Mouse (Mus musculus): Measurements from ENCODE around the gene Nps. TPM values are rescaled to one million over a fixed set of nuclear protein-coding genes. Genes with fewer than 3 reads are reported as not detected.
"Not testable (repeated sequence)": the region's sequence is repeated elsewhere in the genome, so short reads cannot be mapped to it uniquely, and the experiment has no call there.

Gene Nps
- polyA plus RNA-seq (2015; fragmentation: Nextera tagmentation; extraction: Ambion mirVana) = 0.79 and 0.85 TPM in 2 replicates

GRCm38 (mm10) chr7:135258053-135258753 lies at the start of gene Nps:
Nps (plus strand) TSS chr7:135258703.
- not testable (repeated sequence) for ATAC-seq (ENCODE audit: low FRiP score, low read depth); H3K4me2 ChIP-seq; H3K4me1 ChIP-seq (replicated peaks); H3K9ac ChIP-seq; H3K27ac ChIP-seq (replicated peaks); H3K27me3 ChIP-seq; H3K9me3 ChIP-seq; H3K4me3 ChIP-seq; H3K36me3 ChIP-seq
- 91% methylated on average over 19 of the region's 19 CpGs for WGBS

GRCm38 (mm10) chr7:135208947-135209567 lies 49.4 kb upstream of the Nps start:
- Histone ChIP-seq H3K9me3 (no peaks in the 10 kb centered on the region), H3K9ac (no peak overlapping the region), H3K27me3 (no peaks in the 10 kb centered on the region), H3K4me3 (no peak overlapping the region), H3K36me3 (no peaks in the 10 kb centered on the region), H3K4me2 (no peak overlapping the region), H3K27ac (replicated peaks) (no peak overlapping the region), H3K4me1 (replicated peaks) (peaks cover 5% of the 10 kb centered on the region; the same call in 1 of the 2 replicates)
- no peak for ATAC-seq (ENCODE audit: low FRiP score, low read depth)
- 80% methylated on average over 6 of the region's 6 CpGs for WGBS

- no peak for ATAC-seq (ENCODE audit: low FRiP score, low read depth)
- H3K9ac ChIP-seq = no peak overlapping the region
- no peaks in the 10 kb centered on the region for H3K27me3 ChIP-seq
- no peaks in the 10 kb centered on the region for H3K36me3 ChIP-seq
- no peak overlapping the region for H3K27ac ChIP-seq (replicated peaks)
- no peak overlapping the region for H3K4me3 ChIP-seq
- H3K9me3 ChIP-seq = no peaks in the 10 kb centered on the region
- H3K4me1 ChIP-seq (replicated peaks) = no peaks in the 10 kb centered on the region
- H3K4me2 ChIP-seq = no peak overlapping the region
Observed at GRCm38 (mm10) chr7:135210296-135210695, 48.2 kb upstream of the Nps start.

GRCm38 (mm10) chr7:135210831-135211230 lies 47.7 kb upstream of the Nps start:
- H3K27me3 ChIP-seq = no peaks in the 10 kb centered on the region
- no peaks in the 10 kb centered on the region for H3K36me3 ChIP-seq
- no peak overlapping the region for H3K9ac ChIP-seq
- no peaks in the 10 kb centered on the region for H3K9me3 ChIP-seq
- H3K4me2 ChIP-seq = no peak overlapping the region
- no peak for ATAC-seq (ENCODE audit: low FRiP score, low read depth)
- no peaks in the 10 kb centered on the region for H3K4me1 ChIP-seq (replicated peaks)
- H3K4me3 ChIP-seq = no peak overlapping the region
- WGBS = 81% methylated on average over 2 of the region's 2 CpGs
- H3K27ac ChIP-seq (replicated peaks) = no peak overlapping the region

GRCm38 (mm10) chr7:135212505-135212904 lies 46.0 kb upstream of the Nps start:
- Histone ChIP-seq H3K9me3 (no peaks in the 10 kb centered on the region), H3K27me3 (no peaks in the 10 kb centered on the region), H3K9ac (no peak overlapping the region), H3K4me3 (no peak overlapping the region), H3K4me1 (replicated peaks) (no peaks in the 10 kb centered on the region), H3K36me3 (no peaks in the 10 kb centered on the region), H3K4me2 (no peak overlapping the region), H3K27ac (replicated peaks) (no peak overlapping the region)
- ATAC-seq (ENCODE audit: low FRiP score, low read depth) = no peak
- WGBS = 47% methylated on average over 2 of the region's 2 CpGs

GRCm38 (mm10) chr7:135221475-135221874 lies 37.0 kb upstream of the Nps start:
- Histone ChIP-seq H3K4me1 (replicated peaks) (no peaks in the 10 kb centered on the region), H3K4me3 (no peak overlapping the region), H3K36me3 (no peaks in the 10 kb centered on the region), H3K9ac (no peak overlapping the region), H3K27me3 (no peaks in the 10 kb centered on the region), H3K27ac (replicated peaks) (no peak overlapping the region), H3K4me2 (no peak overlapping the region), H3K9me3 (no peaks in the 10 kb centered on the region)
- 95% methylated on average over 2 of the region's 2 CpGs for WGBS
- ATAC-seq (ENCODE audit: low FRiP score, low read depth) = no peak

- H3K4me1 ChIP-seq (replicated peaks) = no peaks in the 10 kb centered on the region
- 86% methylated on average over 5 of the region's 5 CpGs for WGBS
- no peak overlapping the region for H3K4me3 ChIP-seq
- no peak overlapping the region for H3K9ac ChIP-seq
- ATAC-seq (ENCODE audit: low FRiP score, low read depth) = no peak
- no peaks in the 10 kb centered on the region for H3K27me3 ChIP-seq
- no peaks in the 10 kb centered on the region for H3K9me3 ChIP-seq
- H3K36me3 ChIP-seq = no peaks in the 10 kb centered on the region
- H3K27ac ChIP-seq (replicated peaks) = no peak overlapping the region
- no peak overlapping the region for H3K4me2 ChIP-seq
Observed at GRCm38 (mm10) chr7:135226021-135226420, 32.5 kb upstream of the Nps start.

- 61% methylated on average over 3 of the region's 3 CpGs for WGBS
- ATAC-seq (ENCODE audit: low FRiP score, low read depth) = no peak
- H3K36me3 ChIP-seq = no peaks in the 10 kb centered on the region
- H3K4me2 ChIP-seq = no peak overlapping the region
- no peaks in the 10 kb centered on the region for H3K9me3 ChIP-seq
- H3K27me3 ChIP-seq = no peaks in the 10 kb centered on the region
- H3K9ac ChIP-seq = no peak overlapping the region
- H3K4me1 ChIP-seq (replicated peaks) = 0 out of 2 replicates have a peak, but pooled peaks cover 3% of the 10 kb centered on the region
- H3K27ac ChIP-seq (replicated peaks) = no peak overlapping the region
- H3K4me3 ChIP-seq = no peak overlapping the region
Observed at GRCm38 (mm10) chr7:135237152-135237551, 21.4 kb upstream of the Nps start.

GRCm38 (mm10) chr7:135239441-135239840 lies 19.1 kb upstream of the Nps start:
- no peak overlapping the region for H3K9ac ChIP-seq
- H3K4me3 ChIP-seq = no peak overlapping the region
- WGBS = 87% methylated on average over 4 of the region's 4 CpGs
- no peaks in the 10 kb centered on the region for H3K36me3 ChIP-seq
- H3K4me1 ChIP-seq (replicated peaks) = 0 out of 2 replicates have a peak, but pooled peaks cover 3% of the 10 kb centered on the region
- no peaks in the 10 kb centered on the region for H3K9me3 ChIP-seq
- H3K27ac ChIP-seq (replicated peaks) = no peak overlapping the region
- no peak for ATAC-seq (ENCODE audit: low FRiP score, low read depth)
- no peaks in the 10 kb centered on the region for H3K27me3 ChIP-seq
- H3K4me2 ChIP-seq = no peak overlapping the region

GRCm38 (mm10) chr7:135240006-135240405 lies 18.5 kb upstream of the Nps start:
- 84% methylated on average over 6 of the region's 6 CpGs for WGBS
- no peak overlapping the region for H3K27ac ChIP-seq (replicated peaks)
- 0 out of 2 replicates have a peak, but pooled peaks cover 3% of the 10 kb centered on the region for H3K4me1 ChIP-seq (replicated peaks)
- no peak overlapping the region for H3K4me2 ChIP-seq
- H3K27me3 ChIP-seq = no peaks in the 10 kb centered on the region
- no peaks in the 10 kb centered on the region for H3K36me3 ChIP-seq
- no peak overlapping the region for H3K9ac ChIP-seq
- no peaks in the 10 kb centered on the region for H3K9me3 ChIP-seq
- no peak overlapping the region for H3K4me3 ChIP-seq
- ATAC-seq (ENCODE audit: low FRiP score, low read depth) = no peak

GRCm38 (mm10) chr7:135240636-135241035 lies 17.9 kb upstream of the Nps start:
- Histone ChIP-seq H3K4me3 (no peak overlapping the region), H3K36me3 (no peaks in the 10 kb centered on the region), H3K27me3 (no peaks in the 10 kb centered on the region), H3K27ac (replicated peaks) (no peak overlapping the region), H3K4me1 (replicated peaks) (0 out of 2 replicates have a peak, but pooled peaks cover 3% of the 10 kb centered on the region), H3K9ac (no peak overlapping the region), H3K4me2 (no peak overlapping the region), H3K9me3 (no peaks in the 10 kb centered on the region)
- no peak for ATAC-seq (ENCODE audit: low FRiP score, low read depth)
- 92% methylated on average over 2 of the region's 2 CpGs for WGBS

- Histone ChIP-seq H3K9me3 (no peaks in the 10 kb centered on the region), H3K27ac (replicated peaks) (no peak overlapping the region), H3K4me1 (replicated peaks) (no peaks in the 10 kb centered on the region), H3K4me3 (no peak overlapping the region), H3K27me3 (no peaks in the 10 kb centered on the region), H3K4me2 (no peak overlapping the region), H3K36me3 (no peaks in the 10 kb centered on the region), H3K9ac (no peak overlapping the region)
- no peak for ATAC-seq (ENCODE audit: low FRiP score, low read depth)
- WGBS = 59% methylated on average over 9 of the region's 9 CpGs
Observed at GRCm38 (mm10) chr7:135244171-135244880, 14.2 kb upstream of the Nps start.
